Mouse (Mus musculus) limb, embryonic 11.5 days (tissue): Measurements from ENCODE around the gene Cacna1f. TPM values are rescaled to one million over a fixed set of nuclear protein-coding genes. Genes with fewer than 3 reads are reported as not detected.
A peak's percentile ranks its signal among the peaks of the same experiment; 100 is the strongest.

Source experiments
- ATAC-seq: fragments of 200-750 bp; cut with Nextera tagmentation; 2 replicates; pipeline ENCODE4 v1.8.0; 2017; ENCODE audit warnings: low read depth; ENCODE audit not compliant: insufficient number of reproducible peaks, low FRiP score, low TSS enrichment
- DNase-seq: peaks from one replicate; pipeline ENCODE4 v3.0.0-alpha.2; 2015; ENCODE audit warnings: low spot score
- H3K27ac ChIP-seq: fragments of 300-500 bp; sonication (generic); replicated peaks from 2 replicates; pipeline ENCODE4 v1.5.1; 2014; ENCODE audit warnings: low read depth, mild to moderate bottlenecking, low read length
- H3K27me3 ChIP-seq: fragments of 300-500 bp; sonication (generic); 2 replicates; pipeline ENCODE4 v1.6.1; 2014; ENCODE audit warnings: mild to moderate bottlenecking, low read length, mixed read lengths; ENCODE audit not compliant: control insufficient read depth, insufficient read depth
- H3K36me3 ChIP-seq: fragments of 300-500 bp; sonication (generic); 2 replicates; pipeline ENCODE4 v1.6.1; 2014; ENCODE audit warnings: mild to moderate bottlenecking, low read length, moderate library complexity, mixed read lengths; ENCODE audit not compliant: control insufficient read depth, insufficient read depth
- H3K4me1 ChIP-seq: fragments of 300-500 bp; sonication (generic); 2 replicates; pipeline ENCODE4 v1.6.1; 2014; ENCODE audit warnings: low read length, mixed read lengths; ENCODE audit not compliant: control insufficient read depth, insufficient read depth
- H3K4me2 ChIP-seq: fragments of 300-500 bp; sonication (generic); 2 replicates; pipeline ENCODE4 v1.6.1; 2014; ENCODE audit warnings: low read depth, mild to moderate bottlenecking, moderate library complexity; ENCODE audit not compliant: severe bottlenecking
- H3K4me3 ChIP-seq: fragments of 300-500 bp; sonication (generic); 2 replicates; pipeline ENCODE4 v1.5.1; 2014; ENCODE audit warnings: low read depth, low read length
- H3K9ac ChIP-seq: fragments of 300-500 bp; sonication (generic); 2 replicates; pipeline ENCODE4 v1.6.1; 2014; ENCODE audit warnings: mild to moderate bottlenecking, low read length
- H3K9me3 ChIP-seq: fragments of 300-500 bp; sonication (generic); 2 replicates; pipeline ENCODE4 v1.6.1; 2016; ENCODE audit warnings: low read length; ENCODE audit not compliant: control insufficient read depth
- WGBS: fragments of 180-500 bp; shearing (Covaris S2); extraction: QIAGEN DNeasy Blood & Tissue Kit; methylation state at CpG from one replicate; pipeline ENCODE4 v1.1.7; 2014; 5-methylcytosine and 5-hydroxymethylcytosine counted together
- polyA plus RNA-seq: library from polyadenylated mRNA; unstranded; fragments of >200 nt; fragmentation: Nextera tagmentation; extraction: Ambion mirVana; gene quantifications from 2 replicates; pipeline ENCODE4 v1.2.1, GENCODE M21; 2014

Gene Cacna1f
- polyA plus RNA-seq, 1 experiment from 2014 or later, result not detected

- H3K4me3 ChIP-seq, result no peak overlapping the region
- no peak overlapping the region for H3K27ac ChIP-seq
- WGBS, result 47% methylated on average over 10 of the region's 10 CpGs
- DNase-seq (no peak), ATAC-seq (0 out of 2 replicates have a peak, but pooled peaks have one; percentile 20)
- H3K4me1 ChIP-seq, result no peaks in the 10 kb centered on the region
- no peaks in the 10 kb centered on the region for H3K36me3 ChIP-seq
- H3K4me2 ChIP-seq, result peak overlapping the region; percentile 38
- H3K9ac ChIP-seq, result 0 out of 2 replicates have a peak overlapping the region, but pooled peaks have one; percentile 2
- no peaks in the 10 kb centered on the region for H3K27me3 ChIP-seq
- H3K9me3 ChIP-seq, result no peaks in the 10 kb centered on the region; the same call in 1 of the 2 replicates
These were observed 68.1 kb downstream of the Cacna1f start for GRCm38 (mm10) chrX:7675001-7675380.

- ATAC-seq (no peak), DNase-seq (no peak)
- Histone ChIP-seq H3K4me1 (no peaks in the 10 kb centered on the region), H3K36me3 (no peaks in the 10 kb centered on the region), H3K9me3 (no peaks in the 10 kb centered on the region; the same call in 1 of the 2 replicates), H3K4me2 (no peak overlapping the region), H3K27me3 (no peaks in the 10 kb centered on the region), H3K27ac (no peak overlapping the region), H3K9ac (no peak overlapping the region), H3K4me3 (no peak overlapping the region)
- 59% methylated on average over 3 of the region's 3 CpGs for WGBS
These were observed 72.1 kb downstream of the Cacna1f start for GRCm38 (mm10) chrX:7678986-7679385.

GRCm38 (mm10) chrX:7679405-7680056, 72.6 kb downstream of the Cacna1f start:
- no peak overlapping the region for H3K27ac ChIP-seq
- 0 out of 2 replicates have a peak overlapping the region, but pooled peaks have one; percentile 2 for H3K9ac ChIP-seq

GRCm38 (mm10) chrX:7680057-7680412, 73.2 kb downstream of the Cacna1f start:
- 30% methylated on average over 12 of the region's 12 CpGs for WGBS
- H3K9ac ChIP-seq, result 0 out of 2 replicates have a peak overlapping the region, but pooled peaks have one; percentile 2
- H3K27me3 ChIP-seq, result no peaks in the 10 kb centered on the region
- H3K9me3 ChIP-seq, result no peaks in the 10 kb centered on the region; the same call in 1 of the 2 replicates
- H3K4me3 ChIP-seq, result 0 out of 2 replicates have a peak overlapping the region, but pooled peaks have one; percentile 2
- peak overlapping the region; percentile 40; the same call in 1 of the 2 replicates for H3K4me2 ChIP-seq
- ATAC-seq (no peak; the same call in 1 of the 2 replicates), DNase-seq (no peak)
- H3K4me1 ChIP-seq, result no peaks in the 10 kb centered on the region
- H3K27ac ChIP-seq, result no peak overlapping the region
- no peaks in the 10 kb centered on the region for H3K36me3 ChIP-seq

More at GRCm38 (mm10) chrX:7679405-7680056, 72.6 kb downstream of the Cacna1f start:
- Histone ChIP-seq H3K36me3 (no peaks in the 10 kb centered on the region), H3K27me3 (no peaks in the 10 kb centered on the region), H3K4me1 (no peaks in the 10 kb centered on the region), H3K9me3 (no peaks in the 10 kb centered on the region; the same call in 1 of the 2 replicates), H3K4me3 (0 out of 2 replicates have a peak overlapping the region, but pooled peaks have one; percentile 2), H3K4me2 (peak overlapping the region; percentile 40; the same call in 1 of the 2 replicates)
- ATAC-seq (peak; percentile 90), DNase-seq (peak; percentile 90)
- 20% methylated on average over 27 of the region's 27 CpGs for WGBS

GRCm38 (mm10) chrX:7680864-7681263, 74.0 kb downstream of the Cacna1f start, which contains the start of gene Magix:
Gene Magix (minus strand): TSS chrX:7681251.
- no peak within 1 kb of the TSS for H3K9ac ChIP-seq

More at GRCm38 (mm10) chrX:7680864-7681263, 74.0 kb downstream of the Cacna1f start, which contains the start of gene Magix:
- Histone ChIP-seq H3K27ac (no peak within 1 kb of the TSS), H3K4me1 (no peaks in the 10 kb centered on the region), H3K27me3 (no peaks in the 10 kb centered on the region), H3K36me3 (no peaks in the 10 kb centered on the region), H3K9me3 (no peaks in the 10 kb centered on the region; the same call in 1 of the 2 replicates), H3K4me3 (0 out of 2 replicates have a peak within 1 kb of the TSS, but pooled peaks have one; percentile 2), H3K4me2 (peak within 1 kb of the TSS; percentile 40; the same call in 1 of the 2 replicates)
- DNase-seq (no peak), ATAC-seq (no peak)
- 66% methylated on average over 14 of the region's 14 CpGs for WGBS

Other genes starting within 250 kb of the Cacna1f start
- 0.48 and 0.54 TPM in 2 replicates for gene Usp27x, start 231.3 kb upstream of the Cacna1f start, polyA plus RNA-seq
- 0.05 and 0.06 TPM in 2 replicates for gene Foxp3, start 33.4 kb upstream of the Cacna1f start, polyA plus RNA-seq
- gene Ppp1r3f, start 32.8 kb upstream of the Cacna1f start, polyA plus RNA-seq, result 0.88 and 1.6 TPM in 2 replicates
- gene Ccdc22, start 1.6 kb upstream of the Cacna1f start, polyA plus RNA-seq, result 29.8 and 31.2 TPM in 2 replicates
- gene Syp, start 31.4 kb downstream of the Cacna1f start, polyA plus RNA-seq, result 0.56 and 0.61 TPM in 2 replicates
- gene Prickle3, start 50.2 kb downstream of the Cacna1f start, polyA plus RNA-seq, result 5.6 and 6.7 TPM in 2 replicates
- gene Plp2, start 64.3 kb downstream of the Cacna1f start, polyA plus RNA-seq, result 78.1 and 81.0 TPM in 2 replicates
- 0.21 TPM in 1 of 2 replicates, not detected in the other for gene Magix, start 74.2 kb downstream of the Cacna1f start, polyA plus RNA-seq
- gene Gpkow, start 90.0 kb downstream of the Cacna1f start, polyA plus RNA-seq, result 40.9 and 43.4 TPM in 2 replicates
- 16.7 and 20.6 TPM in 2 replicates for gene Wdr45, start 107.2 kb downstream of the Cacna1f start, polyA plus RNA-seq
- gene Gm45208, start 115.2 kb downstream of the Cacna1f start, polyA plus RNA-seq, result not detected in 2 replicates
- 85.7 and 99.5 TPM in 2 replicates for gene Praf2, start 121.4 kb downstream of the Cacna1f start, polyA plus RNA-seq
- 21.4 and 22.8 TPM in 2 replicates for gene Ccdc120, start 143.8 kb downstream of the Cacna1f start, polyA plus RNA-seq
- 17.7 and 20.6 TPM in 2 replicates for gene Tfe3, start 155.5 kb downstream of the Cacna1f start, polyA plus RNA-seq
- gene Gripap1, start 182.7 kb downstream of the Cacna1f start, polyA plus RNA-seq, result 34.4 and 41.7 TPM in 2 replicates
- gene Kcnd1, start 215.2 kb downstream of the Cacna1f start, polyA plus RNA-seq, result 0.97 and 1.5 TPM in 2 replicates
- gene Otud5, start 234.3 kb downstream of the Cacna1f start, polyA plus RNA-seq, result 34.5 and 34.7 TPM in 2 replicates